Comparison of ENCODE assay signal across 8 mouse cellular contexts in genomic region chr12:110695676-110696171, GRCm38 (mm10). TPM values are rescaled to one million over a fixed set of nuclear protein-coding genes. Genes with fewer than 3 reads are reported as not detected.
A peak's percentile ranks its signal among the peaks of the same experiment; 100 is the strongest.
DNase-seq lines count a peak whose midpoint lies in the region; ATAC-seq lines count a peak whose summit lies in the region.

No protein-coding gene starts in this region.

- peak overlapping the region; percentile 57 for H3K4me2 ChIP-seq in intestine, embryonic 15.5 days (replicated peaks)

- ATAC-seq in intestine, embryonic 15.5 days, result peak; percentile 76

- DNase-seq in thymus, adult 18-20 months, result peak; percentile 30 to 44
- no peak for DNase-seq in thymus, postnatal 0 days (ENCODE audit: low spot score)
- peak; percentile 83 to 87 for DNase-seq in cerebellum, postnatal 25 days
- peak; percentile 38 to 57 for DNase-seq in frontal cortex, postnatal 14 days (ENCODE audit: low spot score in 2 of 2)
- peak; percentile 70 to 72 for DNase-seq in left cerebral cortex, postnatal 25 days (ENCODE audit: low spot score in 2 of 2)
- peak; percentile 19 to 22 for DNase-seq in spleen, postnatal 36 days (ENCODE audit: low spot score in 2 of 2)

- peak overlapping the region; percentile 100 for H3K4me3 ChIP-seq in intestine, embryonic 15.5 days (replicated peaks)
- peak overlapping the region; percentile 96 for H3K4me3 ChIP-seq in megakaryocyte, embryonic 14.5 days (replicated peaks)

- peak overlapping the region; percentile 100 for H3K9ac ChIP-seq in intestine, embryonic 15.5 days

- H3K27ac ChIP-seq in intestine, embryonic 15.5 days, result peak overlapping the region; percentile 92

- H3K27me3 ChIP-seq in intestine, embryonic 15.5 days (replicated peaks), result no peaks in the 10 kb centered on the region
- H3K27me3 ChIP-seq in megakaryocyte, embryonic 14.5 days (replicated peaks), result no peaks in the 10 kb centered on the region

- under 1% methylated on average over 55 of the region's 55 CpGs for WGBS in intestine, embryonic 15.5 days

- no peaks in the 10 kb centered on the region for H3K9me3 ChIP-seq in intestine, embryonic 15.5 days
- H3K9me3 ChIP-seq in megakaryocyte, embryonic 14.5 days, result no peaks in the 10 kb centered on the region

- H3K36me3 ChIP-seq in intestine, embryonic 15.5 days, result peaks cover 11% of the 10 kb centered on the region; the same call in 1 of the 2 replicates
- H3K36me3 ChIP-seq in megakaryocyte, embryonic 14.5 days (replicated peaks; ENCODE audit: low read length), result peaks cover 32% of the 10 kb centered on the region

- H3K4me1 ChIP-seq in intestine, embryonic 15.5 days (replicated peaks), result peaks cover 9% of the 10 kb centered on the region; the same call in 1 of the 2 replicates
- H3K4me1 ChIP-seq in megakaryocyte, embryonic 14.5 days, result peaks cover 57% of the 10 kb centered on the region

- intact Hi-C loops in left cerebral cortex, postnatal 25 days (cut with DNase I), result loop anchor here (5.0 kb wide), 1 partner anchor 147 kb away; the partner anchor contains the start of gene Mok

RNA-seq across cellular contexts. Expression of gene Hsp90aa1, which starts 6.8 kb away (rescaled TPM):
- polyA plus RNA-seq in thymus, postnatal 0 days (2015; fragmentation: Nextera tagmentation; extraction: Ambion mirVana), result 690 and 768 TPM in 2 replicates
- polyA plus RNA-seq in intestine, embryonic 15.5 days (2015; fragmentation: Nextera tagmentation; extraction: Ambion mirVana), result 887 and 955 TPM in 2 replicates
- 1,000 to 10,000 TPM; 1,069 to 1,070 TPM for total RNA-seq in left cerebral cortex, postnatal 25 days (2021)
- polyA plus RNA-seq in megakaryocyte, embryonic 14.5 days (2012; ENCODE audit: insufficient read depth, low replicate concordance), result 14.0 and 99.4 TPM in 2 replicates

RNA-seq across cellular contexts. Expression of gene 1700001K19Rik, which starts 13.3 kb away (rescaled TPM):
- polyA plus RNA-seq in thymus, postnatal 0 days (2015; fragmentation: Nextera tagmentation; extraction: Ambion mirVana), result not detected in 2 replicates
- polyA plus RNA-seq in intestine, embryonic 15.5 days (2015; fragmentation: Nextera tagmentation; extraction: Ambion mirVana), result not detected in 2 replicates
- not detected for total RNA-seq in left cerebral cortex, postnatal 25 days (2021)
- not detected in 2 replicates for polyA plus RNA-seq in megakaryocyte, embryonic 14.5 days (2012; ENCODE audit: insufficient read depth, low replicate concordance)

RNA-seq across cellular contexts. Expression of gene Wdr20, which starts 42.0 kb away (rescaled TPM):
- 22.3 and 24.8 TPM in 2 replicates for polyA plus RNA-seq in thymus, postnatal 0 days (2015; fragmentation: Nextera tagmentation; extraction: Ambion mirVana)
- polyA plus RNA-seq in intestine, embryonic 15.5 days (2015; fragmentation: Nextera tagmentation; extraction: Ambion mirVana), result 19.8 and 21.7 TPM in 2 replicates
- total RNA-seq in left cerebral cortex, postnatal 25 days (2021), result 10 to 100 TPM; 38.8 to 44.3 TPM
- 13.1 and 45.3 TPM in 2 replicates for polyA plus RNA-seq in megakaryocyte, embryonic 14.5 days (2012; ENCODE audit: insufficient read depth, low replicate concordance)
